Mouse (Mus musculus) heart, embryonic 12.5 days (tissue): ENCODE results near the gene Vmn2r107. TPM values are rescaled to one million over a fixed set of nuclear protein-coding genes. Genes with fewer than 3 reads are reported as not detected.

Experiments used
- ATAC-seq: fragments of 200-750 bp; cut with Nextera tagmentation; 2 replicates; pipeline ENCODE4 v1.8.0; 2017; ENCODE audit warnings: moderate TSS enrichment, moderate library complexity; ENCODE audit not compliant: insufficient number of reproducible peaks, low FRiP score
- H3K27ac ChIP-seq: fragments of 300-500 bp; sonication (generic); 2 replicates; pipeline ENCODE4 v1.5.1; 2016; ENCODE audit warnings: mild to moderate bottlenecking, moderate library complexity; ENCODE audit not compliant: poor library complexity, severe bottlenecking
- H3K27me3 ChIP-seq: fragments of 300-500 bp; sonication (generic); replicated peaks from 2 replicates; pipeline ENCODE4 v1.6.1; 2016; ENCODE audit warnings: mild to moderate bottlenecking, moderate library complexity
- H3K36me3 ChIP-seq: fragments of 300-500 bp; sonication (generic); 2 replicates; pipeline ENCODE4 v1.6.1; 2016; ENCODE audit warnings: mild to moderate bottlenecking, moderate library complexity
- H3K4me1 ChIP-seq: fragments of 300-500 bp; sonication (generic); replicated peaks from 2 replicates; pipeline ENCODE4 v1.6.1; 2016; ENCODE audit warnings: mild to moderate bottlenecking
- H3K4me2 ChIP-seq: fragments of 300-500 bp; sonication (generic); 2 replicates; pipeline ENCODE4 v1.6.1; 2016; ENCODE audit warnings: mild to moderate bottlenecking, moderate library complexity
- H3K4me3 ChIP-seq: fragments of 300-500 bp; sonication (generic); 2 replicates; pipeline ENCODE4 v1.5.1; 2016; ENCODE audit warnings: mild to moderate bottlenecking
- H3K9ac ChIP-seq: fragments of 300-500 bp; sonication (generic); 2 replicates; pipeline ENCODE4 v1.6.1; 2016; ENCODE audit warnings: mild to moderate bottlenecking, moderate library complexity
- H3K9me3 ChIP-seq: fragments of 300-500 bp; sonication (generic); replicated peaks from 2 replicates; pipeline ENCODE4 v1.6.1; 2016; ENCODE audit warnings: mild to moderate bottlenecking, moderate library complexity
- WGBS: fragments of 180-500 bp; shearing (Covaris S2); methylation state at CpG from one replicate; pipeline ENCODE4 v1.1.7; 2016; 5-methylcytosine and 5-hydroxymethylcytosine counted together
- polyA plus RNA-seq: library from polyadenylated mRNA; unstranded; fragments of >200 nt; fragmentation: Nextera tagmentation; extraction: Ambion mirVana; gene quantifications from 2 replicates; pipeline ENCODE4 v1.2.1, GENCODE M21; 2016

The Vmn2r107 gene
- polyA plus RNA-seq: not detected in 2 replicates

- H3K4me1 ChIP-seq: no peaks in the 10 kb centered on the region
- WGBS: 45% methylated on average over 2 of the region's 2 CpGs
- H3K27ac ChIP-seq: no peak within 1 kb of the TSS
- no peak for ATAC-seq
- H3K9me3 ChIP-seq: 0 out of 2 replicates have a peak, but pooled peaks cover 5% of the 10 kb centered on the region
- H3K4me3 ChIP-seq: no peak within 1 kb of the TSS
- no peak within 1 kb of the TSS for H3K9ac ChIP-seq
- no peak within 1 kb of the TSS for H3K4me2 ChIP-seq
- no peaks in the 10 kb centered on the region for H3K27me3 ChIP-seq
- H3K36me3 ChIP-seq: no peaks in the 10 kb centered on the region
Measured at GRCm38 (mm10) chr17:20344942-20345341, at the start of gene Vmn2r107. TSS of gene Vmn2r107 (plus strand) at chr17:20345242.

GRCm38 (mm10) chr17:20305790-20306189 lies 39.3 kb upstream of the Vmn2r107 start:
- no peak for ATAC-seq
- no peak overlapping the region for H3K4me3 ChIP-seq
- 80% methylated on average over 1 of the region's 1 CpGs for WGBS
- H3K4me1 ChIP-seq: no peaks in the 10 kb centered on the region
- no peaks in the 10 kb centered on the region for H3K36me3 ChIP-seq
- peaks cover 14% of the 10 kb centered on the region; the same call in 1 of the 2 replicates for H3K9me3 ChIP-seq
- H3K27me3 ChIP-seq: no peaks in the 10 kb centered on the region
- no peak overlapping the region for H3K9ac ChIP-seq
- H3K4me2 ChIP-seq: no peak overlapping the region
- no peak overlapping the region for H3K27ac ChIP-seq

GRCm38 (mm10) chr17:20399105-20399504 lies 54.1 kb downstream of the Vmn2r107 start:
- Histone ChIP-seq H3K4me3 (no peak overlapping the region), H3K27me3 (no peaks in the 10 kb centered on the region), H3K9me3 (peaks cover 33% of the 10 kb centered on the region), H3K36me3 (no peaks in the 10 kb centered on the region), H3K4me1 (no peaks in the 10 kb centered on the region), H3K27ac (no peak overlapping the region), H3K4me2 (no peak overlapping the region), H3K9ac (no peak overlapping the region)
- no peak for ATAC-seq
- WGBS: 42% methylated on average over 2 of the region's 2 CpGs

- Histone ChIP-seq H3K9me3 (peaks cover 8% of the 10 kb centered on the region; the same call in 1 of the 2 replicates), H3K9ac (no peak within 1 kb of the TSS), H3K4me2 (no peak within 1 kb of the TSS), H3K36me3 (no peaks in the 10 kb centered on the region), H3K27me3 (no peaks in the 10 kb centered on the region), H3K27ac (no peak within 1 kb of the TSS), H3K4me3 (no peak within 1 kb of the TSS), H3K4me1 (no peaks in the 10 kb centered on the region)
- 32% methylated on average over 1 of the region's 1 CpGs for WGBS
- no peak for ATAC-seq
Measured at GRCm38 (mm10) chr17:20413846-20414245, 68.8 kb downstream of the Vmn2r107 start, which contains the start of gene Vmn1r224. TSS of gene Vmn1r224 (plus strand) at chr17:20414146.

Other genes starting within 250 kb of the Vmn2r107 start
- not detected in 2 replicates for gene Fpr-rs7, start 231.0 kb upstream of the Vmn2r107 start, polyA plus RNA-seq
- gene Fpr-rs6, start 162.1 kb upstream of the Vmn2r107 start, polyA plus RNA-seq: not detected in 2 replicates
- not detected in 2 replicates for gene Vmn2r105, start 110.2 kb upstream of the Vmn2r107 start, polyA plus RNA-seq
- not detected in 2 replicates for gene Vmn2r106, start 59.7 kb upstream of the Vmn2r107 start, polyA plus RNA-seq
- gene Vmn1r224, start 68.9 kb downstream of the Vmn2r107 start, polyA plus RNA-seq: not detected in 2 replicates
- not detected in 2 replicates for gene Vmn2r108, start 136.1 kb downstream of the Vmn2r107 start, polyA plus RNA-seq
- gene Vmn1r225, start 152.9 kb downstream of the Vmn2r107 start, polyA plus RNA-seq: not detected in 2 replicates
- not detected in 2 replicates for gene Vmn2r109, start 219.5 kb downstream of the Vmn2r107 start, polyA plus RNA-seq